Mouse (Mus musculus) retina, embryonic 14.5 days (tissue): Measurements from ENCODE around the gene Jak1.

ENCODE experiments used
- DNase-seq: peaks from one replicate; pipeline ENCODE4 v3.0.0-alpha.2; 2015; ENCODE audit warnings: low spot score

Gene Jak1

GRCm38 (mm10) chr4:101264741-101265513 lies at the start of gene Jak1:
Jak1 (minus strand) TSS chr4:101265282.
- peak; percentile 97 for DNase-seq

GRCm38 (mm10) chr4:101312055-101312454 lies 47.0 kb upstream of the Jak1 start:
- DNase-seq: no peak

- no peak for DNase-seq
Measured at GRCm38 (mm10) chr4:101308166-101308565, 43.1 kb upstream of the Jak1 start.

- no peak for DNase-seq
Measured at GRCm38 (mm10) chr4:101307286-101307685, 42.2 kb upstream of the Jak1 start.

- DNase-seq: no peak
Measured at GRCm38 (mm10) chr4:101306132-101306915, 41.2 kb upstream of the Jak1 start.

- no peak for DNase-seq
Measured at GRCm38 (mm10) chr4:101305126-101305525, 40.0 kb upstream of the Jak1 start.

- DNase-seq: no peak
Measured at GRCm38 (mm10) chr4:101304114-101304513, 39.0 kb upstream of the Jak1 start.

- DNase-seq: no peak
Measured at GRCm38 (mm10) chr4:101300392-101300910, 35.4 kb upstream of the Jak1 start.

- no peak for DNase-seq
Measured at GRCm38 (mm10) chr4:101298311-101298990, 33.4 kb upstream of the Jak1 start.

GRCm38 (mm10) chr4:101296836-101297235 lies 31.8 kb upstream of the Jak1 start:
- DNase-seq: no peak

- DNase-seq: no peak
Measured at GRCm38 (mm10) chr4:101295788-101296187, 30.7 kb upstream of the Jak1 start.

- no peak for DNase-seq
Measured at GRCm38 (mm10) chr4:101293661-101294060, 28.6 kb upstream of the Jak1 start.

GRCm38 (mm10) chr4:101292736-101293541 lies 27.9 kb upstream of the Jak1 start:
- DNase-seq: peak; percentile 52

GRCm38 (mm10) chr4:101292028-101292735 lies 27.1 kb upstream of the Jak1 start:
- peak; percentile 59 for DNase-seq

- DNase-seq: no peak
Measured at GRCm38 (mm10) chr4:101288292-101288691, 23.2 kb upstream of the Jak1 start.

GRCm38 (mm10) chr4:101286562-101286961 lies 21.5 kb upstream of the Jak1 start:
- no peak for DNase-seq

GRCm38 (mm10) chr4:101285906-101286432 lies 20.9 kb upstream of the Jak1 start:
- no peak for DNase-seq

- DNase-seq: no peak
Measured at GRCm38 (mm10) chr4:101283938-101284337, 18.9 kb upstream of the Jak1 start.

GRCm38 (mm10) chr4:101282237-101282636 lies 17.2 kb upstream of the Jak1 start:
- no peak for DNase-seq

- DNase-seq: no peak
Measured at GRCm38 (mm10) chr4:101280119-101280518, 15.0 kb upstream of the Jak1 start.
